Mouse (Mus musculus) heart, embryonic 13.5 days (tissue): ENCODE data around the gene Kansl2. TPM values are rescaled to one million over a fixed set of nuclear protein-coding genes. Genes with fewer than 3 reads are reported as not detected.

ENCODE experiments used
- microRNA-seq: library from miRNA; unstranded; fragments of <30 nt; microRNA quantifications from one replicate; pipeline ENCODE4, GENCODE M21; 2016
- polyA plus RNA-seq: library from polyadenylated mRNA; unstranded; fragments of >200 nt; fragmentation: Nextera tagmentation; extraction: Ambion mirVana; gene quantifications from 2 replicates; pipeline ENCODE4 v1.2.1, GENCODE M21; 2015

Kansl2 gene
- polyA plus RNA-seq, 1 experiment from 2014 or later = 80.4 TPM

Small RNA genes lying within 50 kb of the gene (microRNA-seq; reads per million reads assigned to microRNA genes)
- gene Mir1291 = 1.0 reads per million

Other genes with a start within 250 kb of the Kansl2 start
- gene Zfp641, start 238.1 kb downstream of the Kansl2 start, polyA plus RNA-seq = 1.1 TPM in 2 replicates
- gene Olfr285, start 216.9 kb downstream of the Kansl2 start, polyA plus RNA-seq = not detected in 2 replicates
- not detected in 2 replicates for gene Olfr284, start 193.3 kb downstream of the Kansl2 start, polyA plus RNA-seq
- not detected in 2 replicates for gene Olfr283, start 153.3 kb downstream of the Kansl2 start, polyA plus RNA-seq
- gene Olfr282, start 103.0 kb downstream of the Kansl2 start, polyA plus RNA-seq = not detected in 2 replicates
- not detected in 2 replicates for gene Olfr281, start 81.7 kb downstream of the Kansl2 start, polyA plus RNA-seq
- gene OR5BS1P, start 64.4 kb downstream of the Kansl2 start, polyA plus RNA-seq = not detected in 2 replicates
- gene Lalba, start 51.5 kb downstream of the Kansl2 start, polyA plus RNA-seq = not detected in 2 replicates
- not detected in 2 replicates for gene Olfr279, start 41.9 kb downstream of the Kansl2 start, polyA plus RNA-seq
- gene Ccnt1, start 36.7 kb upstream of the Kansl2 start, polyA plus RNA-seq = 35.2 and 35.8 TPM in 2 replicates
- gene 4930415O20Rik, start 36.7 kb upstream of the Kansl2 start, polyA plus RNA-seq = 0.29 and 0.48 TPM in 2 replicates
- gene Adcy6, start 75.8 kb upstream of the Kansl2 start, polyA plus RNA-seq = 29.0 and 32.4 TPM in 2 replicates
- gene Cacnb3, start 96.6 kb upstream of the Kansl2 start, polyA plus RNA-seq = 9.5 and 10.8 TPM in 2 replicates
- 16.5 and 20.8 TPM in 2 replicates for gene Ddx23, start 128.6 kb upstream of the Kansl2 start, polyA plus RNA-seq
- 1.3 TPM in 2 replicates for gene Rnd1, start 143.2 kb upstream of the Kansl2 start, polyA plus RNA-seq
- gene Ccdc65, start 173.9 kb upstream of the Kansl2 start, polyA plus RNA-seq = 0.32 and 0.39 TPM in 2 replicates
- 19.8 and 24.5 TPM in 2 replicates for gene Fkbp11, start 193.9 kb upstream of the Kansl2 start, polyA plus RNA-seq
- gene Arf3, start 228.9 kb upstream of the Kansl2 start, polyA plus RNA-seq = 31.2 and 32.5 TPM in 2 replicates
- 0.07 TPM in 1 of 2 replicates, not detected in the other for gene Wnt10b, start 243.9 kb upstream of the Kansl2 start, polyA plus RNA-seq